Mouse (Mus musculus): ENCODE measurements around the gene Ctr9.

Ctr9 gene

GRCm38 (mm10) chr7:111098196-111098595, 69.4 kb downstream of the Ctr9 start:
- DNase-seq (ENCODE audit: low read depth, low spot score) = no peak
